In genomic region chr8:71130411-71131261, GRCm38 (mm10) we compare ENCODE assay signal across 10 mouse cellular contexts.
DNase-seq lines count a peak whose midpoint lies in the region; ATAC-seq and TF ChIP-seq lines count a peak whose summit lies in the region.
"Had no signal": no experiment of that assay in that cellular context is flagged by ENCODE, and none has a peak within 500 bp of the region (broad histone marks: within the 10 kb centered on the region; RNA-seq: fewer than 3 reads in every experiment).

No protein-coding gene starts in this region.

- no peaks in the 10 kb centered on the region for H3K36me3 ChIP-seq in forebrain, embryonic 13.5 days (ENCODE audit: poor library complexity, severe bottlenecking)
- H3K36me3 ChIP-seq in forebrain, embryonic 16.5 days (ENCODE audit: control insufficient read depth, insufficient read depth) = no peaks in the 10 kb centered on the region
- H3K36me3 ChIP-seq in lung, postnatal 0 days (ENCODE audit: insufficient read depth, low read length) = no peaks in the 10 kb centered on the region
- H3K36me3 ChIP-seq in limb, embryonic 13.5 days = no peaks in the 10 kb centered on the region
- no peaks in the 10 kb centered on the region for H3K36me3 ChIP-seq in stomach, postnatal 0 days (ENCODE audit: control insufficient read depth, insufficient read depth, low read length)

- TF ChIP-seq EP300 in lung, postnatal 0 days (IDR thresholded peaks at IDR 0.05) = no peak
- no peak for TF ChIP-seq EP300 in stomach, postnatal 0 days (optimal IDR thresholded peaks at IDR 0.05)

- ATAC-seq in forebrain, embryonic 13.5 days = peak; percentile 53; the same call in 1 of the 2 replicates
- no peak for ATAC-seq in forebrain, embryonic 16.5 days
- peak; percentile 35 for ATAC-seq in lung, postnatal 0 days
- peak; percentile 48; the same call in 1 of the 2 replicates for ATAC-seq in limb, embryonic 13.5 days (ENCODE audit: low FRiP score, low read depth)
- peak; percentile 76 for ATAC-seq in stomach, postnatal 0 days (ENCODE audit: low FRiP score, low TSS enrichment)

- H3K27ac ChIP-seq in forebrain, embryonic 13.5 days = no peak overlapping the region
- H3K27ac ChIP-seq in forebrain, embryonic 16.5 days (ENCODE audit: low read length) = no peak overlapping the region
- no peak overlapping the region for H3K27ac ChIP-seq in lung, postnatal 0 days (ENCODE audit: low read length)
- no peak overlapping the region for H3K27ac ChIP-seq in limb, embryonic 13.5 days
- H3K27ac ChIP-seq in stomach, postnatal 0 days (replicated peaks) = no peak overlapping the region

- DNase-seq in lung, postnatal 0 days (ENCODE audit: low spot score) = peak; percentile 8
- no peak for DNase-seq in lung, adult 18-20 months
- no peak for DNase-seq in stomach, postnatal 0 days (ENCODE audit: low spot score)
- no peak for DNase-seq in urinary bladder, postnatal 36 days (ENCODE audit: low spot score in 2 of 2)
- DNase-seq in ovary, postnatal 36 days (ENCODE audit: low spot score) = no peak
- DNase-seq: kidney, adult 11 months; left cerebral cortex, postnatal 4 days had no signal

- no peak overlapping the region for H3K4me2 ChIP-seq in forebrain, embryonic 13.5 days
- H3K4me2 ChIP-seq in forebrain, embryonic 16.5 days (ENCODE audit: low read length) = no peak overlapping the region
- no peak overlapping the region for H3K4me2 ChIP-seq in lung, postnatal 0 days (replicated peaks; ENCODE audit: low read depth, low read length)
- H3K4me2 ChIP-seq in limb, embryonic 13.5 days (replicated peaks) = no peak overlapping the region
- no peak overlapping the region for H3K4me2 ChIP-seq in stomach, postnatal 0 days (replicated peaks; ENCODE audit: low read depth)

- WGBS in forebrain, embryonic 13.5 days = 65% methylated on average over 4 of the region's 4 CpGs
- 61% methylated on average over 4 of the region's 4 CpGs for WGBS in forebrain, embryonic 16.5 days
- 59% methylated on average over 4 of the region's 4 CpGs for WGBS in lung, postnatal 0 days
- 60% methylated on average over 4 of the region's 4 CpGs for WGBS in limb, embryonic 13.5 days
- 69% methylated on average over 4 of the region's 4 CpGs for WGBS in stomach, postnatal 0 days

- no peak overlapping the region for H3K9ac ChIP-seq in forebrain, embryonic 13.5 days
- no peak overlapping the region for H3K9ac ChIP-seq in forebrain, embryonic 16.5 days (replicated peaks; ENCODE audit: low read depth, low read length)
- no peak overlapping the region for H3K9ac ChIP-seq in lung, postnatal 0 days (replicated peaks; ENCODE audit: low read depth)
- no peak overlapping the region for H3K9ac ChIP-seq in limb, embryonic 13.5 days
- no peak overlapping the region for H3K9ac ChIP-seq in stomach, postnatal 0 days (ENCODE audit: low read length)

- H3K27me3 ChIP-seq in forebrain, embryonic 13.5 days = no peaks in the 10 kb centered on the region
- H3K27me3 ChIP-seq in forebrain, embryonic 16.5 days (replicated peaks; ENCODE audit: control insufficient read depth, insufficient read depth, low read length) = no peaks in the 10 kb centered on the region
- H3K27me3 ChIP-seq in lung, postnatal 0 days (replicated peaks; ENCODE audit: insufficient read depth, low read length) = no peaks in the 10 kb centered on the region
- no peaks in the 10 kb centered on the region for H3K27me3 ChIP-seq in limb, embryonic 13.5 days
- H3K27me3 ChIP-seq in stomach, postnatal 0 days (ENCODE audit: control insufficient read depth, insufficient read depth, low read length) = no peaks in the 10 kb centered on the region

- H3K9me3 ChIP-seq in forebrain, embryonic 13.5 days (replicated peaks) = no peaks in the 10 kb centered on the region
- H3K9me3 ChIP-seq in forebrain, embryonic 16.5 days (ENCODE audit: control insufficient read depth, low read length) = no peaks in the 10 kb centered on the region
- no peaks in the 10 kb centered on the region for H3K9me3 ChIP-seq in lung, postnatal 0 days (ENCODE audit: low read length)
- no peaks in the 10 kb centered on the region for H3K9me3 ChIP-seq in limb, embryonic 13.5 days
- no peaks in the 10 kb centered on the region for H3K9me3 ChIP-seq in stomach, postnatal 0 days (ENCODE audit: control insufficient read depth, low read length)

- H3K4me1 ChIP-seq in forebrain, embryonic 13.5 days = no peaks in the 10 kb centered on the region
- H3K4me1 ChIP-seq in forebrain, embryonic 16.5 days (replicated peaks; ENCODE audit: control insufficient read depth, insufficient read depth, low read length) = no peaks in the 10 kb centered on the region
- no peaks in the 10 kb centered on the region for H3K4me1 ChIP-seq in lung, postnatal 0 days (ENCODE audit: insufficient read depth, low read depth, low read length)
- H3K4me1 ChIP-seq in limb, embryonic 13.5 days = no peaks in the 10 kb centered on the region
- no peaks in the 10 kb centered on the region for H3K4me1 ChIP-seq in stomach, postnatal 0 days (replicated peaks; ENCODE audit: control insufficient read depth, insufficient read depth)

- no peak for TF ChIP-seq CTCF in lung, postnatal 0 days (IDR thresholded peaks at IDR 0.05)
- TF ChIP-seq CTCF in stomach, postnatal 0 days (IDR thresholded peaks at IDR 0.05; ENCODE audit: low read depth) = no peak

- no peak overlapping the region for H3K4me3 ChIP-seq in forebrain, embryonic 13.5 days
- H3K4me3 ChIP-seq in forebrain, embryonic 16.5 days (replicated peaks; ENCODE audit: low read length) = no peak overlapping the region
- no peak overlapping the region for H3K4me3 ChIP-seq in lung, postnatal 0 days (ENCODE audit: low read depth, low read length)
- H3K4me3 ChIP-seq in limb, embryonic 13.5 days = no peak overlapping the region
- H3K4me3 ChIP-seq in stomach, postnatal 0 days (ENCODE audit: low read depth, low read length) = no peak overlapping the region
